In genomic region chr9:74141864-74142263, GRCm38 (mm10) we compare ENCODE assay signal across 9 mouse cellular contexts. TPM values are rescaled to one million over a fixed set of nuclear protein-coding genes. Genes with fewer than 3 reads are reported as not detected.
DNase-seq lines count a peak whose midpoint lies in the region; TF ChIP-seq lines count a peak whose summit lies in the region.
"Had no signal": no experiment of that assay in that cellular context is flagged by ENCODE, and none has a peak within 500 bp of the region (broad histone marks: within the 10 kb centered on the region; RNA-seq: fewer than 3 reads in every experiment).

No protein-coding gene starts in this region.

- TF ChIP-seq CTCF in C2C12 (IDR thresholded peaks at IDR 0.05; ENCODE audit: control insufficient read depth, insufficient read depth, insufficient read length), result peak; percentile 73
- TF ChIP-seq CTCF in MEL (IDR thresholded peaks at IDR 0.05 in 2 of 3, conservative IDR thresholded peaks at IDR 0.05 in 1 of 3; ENCODE audit: control insufficient read depth in 1 of 3, insufficient read depth in 1 of 3, low read depth in 2 of 3, low read length in 3 of 3, poor library complexity in 1 of 3, severe bottlenecking in 1 of 3), result peak; percentile 81 to 90 (median 86)

- peak; percentile 82 for TF ChIP-seq RAD21 in MEL (IDR thresholded peaks at IDR 0.05; ENCODE audit: low read depth, low read length)

- H3K27me3 ChIP-seq in C2C12 (ENCODE audit: control insufficient read depth, insufficient read depth, insufficient read length) (no peaks in the 10 kb centered on the region), MEL (ENCODE audit: control insufficient read depth in 1 of 2, insufficient read depth in 2 of 2, low read length in 2 of 2) (no peaks in the 10 kb centered on the region)
- H3K27me3 ChIP-seq: heart, embryonic 15.5 days had no signal

- no peak overlapping the region for H3K27ac ChIP-seq in MEL (ENCODE audit: control insufficient read depth, low read depth, low read length)
- H3K27ac ChIP-seq: heart, embryonic 15.5 days had no signal

- DNase-seq in MEL (ENCODE audit: low read depth, low spot score), result peak; percentile 61
- DNase-seq in cerebellum, adult 18-20 months, result peak; percentile 63 to 68
- peak; percentile 75 for DNase-seq in forelimb bud, embryonic 11.5 days (ENCODE audit: low read depth, low spot score)
- DNase-seq in layer of hippocampus, adult 11-12 months (ENCODE audit: low spot score), result peak; percentile 76
- peak; percentile 71 for DNase-seq in lung, postnatal 14 days
- peak; percentile 59 for DNase-seq in right cerebral cortex, adult 18-20 months
- no peak for DNase-seq in T-cell, adult 2 months (ENCODE audit: low spot score)

- no peaks in the 10 kb centered on the region for H3K9me3 ChIP-seq in MEL (replicated peaks; ENCODE audit: insufficient read depth, low read length)
- H3K9me3 ChIP-seq: heart, embryonic 15.5 days had no signal

- H3K36me3 ChIP-seq in C2C12 (ENCODE audit: control insufficient read depth, insufficient read depth), result no peaks in the 10 kb centered on the region
- no peaks in the 10 kb centered on the region for H3K36me3 ChIP-seq in MEL (ENCODE audit: control insufficient read depth in 1 of 2, insufficient read depth in 2 of 2, low read length in 2 of 2)
- H3K36me3 ChIP-seq: heart, embryonic 15.5 days had no signal

- no peaks in the 10 kb centered on the region for H3K79me3 ChIP-seq in C2C12 (ENCODE audit: low read depth)

- H3K79me2 ChIP-seq in C2C12 (ENCODE audit: control insufficient read depth, insufficient read depth), result no peaks in the 10 kb centered on the region
- no peaks in the 10 kb centered on the region for H3K79me2 ChIP-seq in MEL (ENCODE audit: control insufficient read depth, insufficient read depth, low read length, poor library complexity)

- no peak overlapping the region for H3K4me3 ChIP-seq in C2C12 (ENCODE audit: insufficient read depth, poor library complexity, severe bottlenecking)
- H3K4me3 ChIP-seq in MEL (ENCODE audit: control insufficient read depth in 1 of 2, insufficient read depth in 1 of 2, low read depth in 2 of 2, low read length in 2 of 2), result no peak overlapping the region
- H3K4me3 ChIP-seq: heart, embryonic 15.5 days had no signal

- TF ChIP-seq POLR2A in MEL (IDR thresholded peaks at IDR 0.05; ENCODE audit: control insufficient read depth in 1 of 2, insufficient read depth in 1 of 2, low read depth in 1 of 2, low read length in 2 of 2, poor library complexity in 1 of 2), result no peak

- H3ac ChIP-seq in C2C12 (ENCODE audit: control insufficient read depth, insufficient read length, low read depth), result no peak overlapping the region

- no peak overlapping the region for H3K9ac ChIP-seq in MEL (ENCODE audit: control insufficient read depth, low read depth, low read length, poor library complexity, severe bottlenecking)
- H3K9ac ChIP-seq: heart, embryonic 15.5 days had no signal

- no peaks in the 10 kb centered on the region for H3K4me1 ChIP-seq in MEL (ENCODE audit: control insufficient read depth in 1 of 2, insufficient read depth in 2 of 2, low read length in 2 of 2)
- H3K4me1 ChIP-seq: heart, embryonic 15.5 days had no signal

- no peak for TF ChIP-seq EP300 in MEL (IDR thresholded peaks at IDR 0.05; ENCODE audit: low read depth in 1 of 2, low read length in 2 of 2)

TF ChIP-seq in C2C12, 6 proteins besides CTCF, POLR2A, EP300 and RAD21:
- no peak for TF ChIP-seq MAX (IDR thresholded peaks at IDR 0.05)
- TF ChIP-seq FOSL1 (IDR thresholded peaks at IDR 0.05; ENCODE audit: insufficient read depth, low read length, poor library complexity, severe bottlenecking), result no peak
- no peak for TF ChIP-seq MYOG (IDR thresholded peaks at IDR 0.05; ENCODE audit: control insufficient read depth, extremely low read depth, insufficient read length)
- no peak for TF ChIP-seq USF1 (IDR thresholded peaks at IDR 0.05; ENCODE audit: low read depth)
- no peak for TF ChIP-seq CEBPB (IDR thresholded peaks at IDR 0.05; ENCODE audit: low read depth)
- no peak for TF ChIP-seq MYOD1 (IDR thresholded peaks at IDR 0.05; ENCODE audit: control insufficient read depth, insufficient read length, low read depth)

TF ChIP-seq in MEL, 35 proteins besides CTCF, POLR2A, EP300 and RAD21:
- TF ChIP-seq CHD2 (IDR thresholded peaks at IDR 0.05; ENCODE audit: low read length) (no peak), SMC3 (IDR thresholded peaks at IDR 0.05; ENCODE audit: low read depth, low read length) (peak; percentile 85), ZC3H11A (IDR thresholded peaks at IDR 0.05; ENCODE audit: low read depth, low read length) (peak; percentile 65), MYB (IDR thresholded peaks at IDR 0.05; ENCODE audit: low read depth, low read length) (no peak)

RNA-seq across cellular contexts. Expression of gene Wdr72, which starts 31.7 kb away (rescaled TPM):
- polyA plus RNA-seq in C2C12 (2012; fragmentation: generic; extraction: Trizol), result not detected
- not detected in 2 replicates for total RNA-seq in MEL (2012; rRNA removed)
- polyA plus RNA-seq in MEL (2012; ENCODE audit: insufficient read depth in 1 of 2, insufficient read length in 2 of 2, low read depth in 1 of 2, low replicate concordance in 2 of 2, missing spikeins in 1 of 2), result not detected
